Mouse (Mus musculus): ENCODE data around the gene Gm11236.
"Not testable (repeated sequence)": the region's sequence is repeated elsewhere in the genome, so short reads cannot be mapped to it uniquely, and the experiment has no call there.

Gene Gm11236

GRCm38 (mm10) chr4:73637821-73638220 is at the start of gene Gm11236:
Gene Gm11236, plus strand, starts transcription at chr4:73638121.
- not testable (repeated sequence) for TF ChIP-seq GATA4 (IDR thresholded peaks at IDR 0.05; ENCODE audit: insufficient replicate concordance, low read length)

- no peak for TF ChIP-seq GATA4 (IDR thresholded peaks at IDR 0.05; ENCODE audit: insufficient replicate concordance, low read length)
Measured at GRCm38 (mm10) chr4:73599248-73599647, 38.7 kb upstream of the Gm11236 start.

GRCm38 (mm10) chr4:73607581-73607980 is 30.3 kb upstream of the Gm11236 start, which contains the start of gene Gm11238:
Gene Gm11238, plus strand, starts transcription at chr4:73607881.
- TF ChIP-seq GATA4 (IDR thresholded peaks at IDR 0.05; ENCODE audit: insufficient replicate concordance, low read length) = not testable (repeated sequence)

- TF ChIP-seq GATA4 (IDR thresholded peaks at IDR 0.05; ENCODE audit: insufficient replicate concordance, low read length) = not testable (repeated sequence)
Measured at GRCm38 (mm10) chr4:73622684-73623083, 15.2 kb upstream of the Gm11236 start, which contains the start of gene Gm11237. Gene Gm11237, plus strand, starts transcription at chr4:73622984.

GRCm38 (mm10) chr4:73668054-73668453 is 30.1 kb downstream of the Gm11236 start, which contains the start of gene Gm11239:
Gene Gm11239, plus strand, starts transcription at chr4:73668354.
- TF ChIP-seq GATA4 (IDR thresholded peaks at IDR 0.05; ENCODE audit: insufficient replicate concordance, low read length) = not testable (repeated sequence)

- not testable (repeated sequence) for TF ChIP-seq GATA4 (IDR thresholded peaks at IDR 0.05; ENCODE audit: insufficient replicate concordance, low read length)
Measured at GRCm38 (mm10) chr4:73683216-73683615, 45.3 kb downstream of the Gm11236 start, which contains the start of gene Gm428. Gene Gm428, plus strand, starts transcription at chr4:73683516.
